Mouse (Mus musculus): ENCODE data around the gene Cyb561a3. TPM values are rescaled to one million over a fixed set of nuclear protein-coding genes. Genes with fewer than 3 reads are reported as not detected.
A peak's percentile ranks its signal among the peaks of the same experiment; 100 is the strongest.

Cyb561a3 gene
- total and polyA plus RNA-seq, 2 experiments from 2014 or later = 22.0 to 24.9 TPM

GRCm38 (mm10) chr19:10591659-10592377, 14.8 kb downstream of the Cyb561a3 start:
- no peak for TF ChIP-seq CTCF (IDR thresholded peaks at IDR 0.05; ENCODE audit: low read depth)
- Histone ChIP-seq H3K9ac (no peak overlapping the region), H3K4me1 (ENCODE audit: insufficient read depth) (no peaks in the 10 kb centered on the region), H3K4me2 (ENCODE audit: low read depth) (no peak overlapping the region), H3K27me3 (ENCODE audit: insufficient read depth, low read length) (no peaks in the 10 kb centered on the region), H3K36me3 (ENCODE audit: insufficient read depth) (peaks cover 51% of the 10 kb centered on the region), H3K27ac (ENCODE audit: low read depth, low read length) (no peak overlapping the region), H3K9me3 (ENCODE audit: low read length) (no peaks in the 10 kb centered on the region), H3K4me3 (ENCODE audit: low read depth, low read length) (no peak overlapping the region)
- no peak for ATAC-seq
- DNase-seq = no peak
- WGBS = 96% methylated on average over 6 of the region's 6 CpGs

DNA sequence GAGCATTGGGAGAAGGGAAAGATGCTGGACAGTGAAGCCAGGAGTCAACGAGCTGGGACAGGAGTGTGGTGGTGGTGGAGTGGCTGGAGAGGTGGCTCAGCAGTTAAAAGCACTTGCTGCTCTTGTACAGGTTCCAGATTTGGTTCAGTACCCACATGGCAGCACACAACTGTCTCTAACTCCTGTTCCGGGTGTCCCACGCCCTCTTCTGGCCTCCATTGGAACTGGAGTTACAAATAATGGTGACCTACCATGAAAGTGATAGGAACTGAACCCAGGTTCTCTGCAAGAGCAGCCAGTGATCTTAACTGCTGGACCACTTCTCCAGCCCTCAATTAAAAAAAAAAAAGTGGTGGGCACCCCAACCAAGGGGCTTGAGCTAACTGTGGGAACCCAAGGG, 21.2 kb downstream of the Cyb561a3 start:
- Histone ChIP-seq H3K9ac (no peak overlapping the region), H3K4me2 (ENCODE audit: low read depth) (no peak overlapping the region), H3K27me3 (ENCODE audit: insufficient read depth, low read length) (no peaks in the 10 kb centered on the region), H3K4me1 (ENCODE audit: insufficient read depth) (no peaks in the 10 kb centered on the region), H3K9me3 (ENCODE audit: low read length) (no peaks in the 10 kb centered on the region), H3K27ac (ENCODE audit: low read depth, low read length) (no peak overlapping the region), H3K36me3 (ENCODE audit: insufficient read depth) (peaks cover 34% of the 10 kb centered on the region), H3K4me3 (ENCODE audit: low read depth, low read length) (no peak overlapping the region)
- no peak for ATAC-seq
- DNase-seq = no peak
- WGBS = 33% methylated on average over 3 of the region's 3 CpGs
- TF ChIP-seq CTCF (IDR thresholded peaks at IDR 0.05; ENCODE audit: low read depth) = peak; percentile 31; the same call in 1 of the 2 replicates

GRCm38 (mm10) chr19:10599648-10600047, 22.7 kb downstream of the Cyb561a3 start:
- H3K9ac ChIP-seq = no peak overlapping the region
- peaks cover 3% of the 10 kb centered on the region; the same call in 1 of the 2 replicates for H3K4me1 ChIP-seq (ENCODE audit: insufficient read depth)
- H3K9me3 ChIP-seq (ENCODE audit: low read length) = no peaks in the 10 kb centered on the region
- no peak for ATAC-seq
- H3K27me3 ChIP-seq (ENCODE audit: insufficient read depth, low read length) = no peaks in the 10 kb centered on the region
- H3K4me3 ChIP-seq (ENCODE audit: low read depth, low read length) = no peak overlapping the region
- peaks cover 21% of the 10 kb centered on the region for H3K36me3 ChIP-seq (ENCODE audit: insufficient read depth)
- DNase-seq = no peak
- no peak for TF ChIP-seq CTCF (IDR thresholded peaks at IDR 0.05; ENCODE audit: low read depth)
- WGBS = 96% methylated on average over 2 of the region's 2 CpGs
- H3K27ac ChIP-seq (ENCODE audit: low read depth, low read length) = no peak overlapping the region
- no peak overlapping the region for H3K4me2 ChIP-seq (ENCODE audit: low read depth)

- WGBS = 3% methylated on average over 6 of the region's 6 CpGs
- peak overlapping the region; percentile 89 for H3K27ac ChIP-seq (ENCODE audit: low read depth, low read length)
- H3K9ac ChIP-seq = peak overlapping the region; percentile 54
Observed at GRCm38 (mm10) chr19:10602247-10602769, 25.3 kb downstream of the Cyb561a3 start.

GRCm38 (mm10) chr19:10602787-10603186, 25.8 kb downstream of the Cyb561a3 start:
- WGBS = under 1% methylated on average over 9 of the region's 9 CpGs

More at GRCm38 (mm10) chr19:10602247-10602769, 25.3 kb downstream of the Cyb561a3 start:
- Histone ChIP-seq H3K27me3 (ENCODE audit: insufficient read depth, low read length) (no peaks in the 10 kb centered on the region), H3K4me3 (ENCODE audit: low read depth, low read length) (peak overlapping the region; percentile 25), H3K9me3 (ENCODE audit: low read length) (no peaks in the 10 kb centered on the region), H3K4me1 (ENCODE audit: insufficient read depth) (peaks cover 14% of the 10 kb centered on the region), H3K36me3 (ENCODE audit: insufficient read depth) (peaks cover 3% of the 10 kb centered on the region; the same call in 1 of the 2 replicates), H3K4me2 (ENCODE audit: low read depth) (peak overlapping the region; percentile 49)
- TF ChIP-seq CTCF (IDR thresholded peaks at IDR 0.05; ENCODE audit: low read depth) = no peak
- ATAC-seq (peak; percentile 7), DNase-seq (no peak)

DNA sequence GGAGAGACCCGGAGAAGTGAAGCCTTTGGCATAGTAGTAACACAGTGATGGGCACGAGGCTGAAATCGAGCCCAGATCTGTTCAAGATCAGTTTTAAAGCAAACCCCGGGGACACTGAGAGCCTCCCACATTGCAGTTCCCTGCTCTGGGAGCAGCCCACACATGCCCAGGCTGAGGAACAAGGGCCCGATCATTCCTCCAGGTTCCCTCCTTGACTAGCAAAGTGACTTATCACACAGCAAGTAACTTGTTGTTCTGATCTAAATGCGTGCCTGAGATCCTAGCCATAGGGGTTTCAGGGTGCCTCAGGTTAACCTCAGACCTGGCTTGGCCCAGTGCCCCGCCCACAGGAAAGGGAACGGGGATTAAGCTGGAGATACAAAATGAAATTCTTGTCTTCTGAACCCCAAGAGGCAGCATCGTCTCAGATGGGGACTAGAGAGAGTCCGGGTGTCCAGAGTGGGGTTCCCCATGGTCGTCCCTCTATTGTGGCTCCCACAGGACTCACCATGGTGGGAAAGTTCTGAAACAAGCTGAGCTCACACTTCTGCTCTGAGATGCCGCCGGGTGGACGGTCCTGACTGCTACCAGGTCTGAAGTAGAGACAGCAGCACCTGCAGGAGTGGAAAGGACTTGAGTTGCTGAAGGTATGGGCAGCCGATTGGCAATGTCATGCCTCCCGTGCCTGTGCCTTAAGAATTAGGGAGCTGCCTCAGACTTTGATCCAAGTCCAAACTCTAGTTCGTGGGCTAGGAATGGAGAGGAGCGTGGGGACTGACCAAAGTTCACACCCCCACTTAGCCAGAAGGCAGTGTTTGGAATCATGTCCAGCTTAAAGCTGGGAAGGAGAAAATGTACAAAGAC, 26.9 kb downstream of the Cyb561a3 start:
- H3K27ac ChIP-seq (ENCODE audit: low read depth, low read length) = peak overlapping the region; percentile 89; the same call in 1 of the 2 replicates
- no peak overlapping the region for H3K4me2 ChIP-seq (ENCODE audit: low read depth)
- peaks cover 14% of the 10 kb centered on the region for H3K4me1 ChIP-seq (ENCODE audit: insufficient read depth)
- DNase-seq (no peak), ATAC-seq (no peak)
- H3K9me3 ChIP-seq (ENCODE audit: low read length) = no peaks in the 10 kb centered on the region
- no peaks in the 10 kb centered on the region for H3K27me3 ChIP-seq (ENCODE audit: insufficient read depth, low read length)
- no peak for TF ChIP-seq CTCF (IDR thresholded peaks at IDR 0.05; ENCODE audit: low read depth)
- 83% methylated on average over 18 of the region's 18 CpGs for WGBS
- no peak overlapping the region for H3K9ac ChIP-seq
- no peak overlapping the region for H3K4me3 ChIP-seq (ENCODE audit: low read depth, low read length)
- H3K36me3 ChIP-seq (ENCODE audit: insufficient read depth) = peaks cover 15% of the 10 kb centered on the region

More at GRCm38 (mm10) chr19:10602787-10603186, 25.8 kb downstream of the Cyb561a3 start:
- peak overlapping the region; percentile 89 for H3K27ac ChIP-seq (ENCODE audit: low read depth, low read length)
- H3K4me3 ChIP-seq (ENCODE audit: low read depth, low read length) = peak overlapping the region; percentile 25
- peak; percentile 92 for TF ChIP-seq CTCF (IDR thresholded peaks at IDR 0.05; ENCODE audit: low read depth)
- H3K9me3 ChIP-seq (ENCODE audit: low read length) = no peaks in the 10 kb centered on the region
- ATAC-seq (peak; percentile 70), DNase-seq (peak; percentile 94)
- no peaks in the 10 kb centered on the region for H3K27me3 ChIP-seq (ENCODE audit: insufficient read depth, low read length)
- H3K9ac ChIP-seq = peak overlapping the region; percentile 54
- H3K4me1 ChIP-seq (ENCODE audit: insufficient read depth) = peaks cover 14% of the 10 kb centered on the region
- H3K4me2 ChIP-seq (ENCODE audit: low read depth) = peak overlapping the region; percentile 49
- peaks cover 6% of the 10 kb centered on the region for H3K36me3 ChIP-seq (ENCODE audit: insufficient read depth)

Data from forebrain, postnatal 0 days (tissue).